Mouse (Mus musculus): ENCODE data around the gene Top3a. TPM values are rescaled to one million over a fixed set of nuclear protein-coding genes. Genes with fewer than 3 reads are reported as not detected.

The Top3a gene
- polyA plus RNA-seq, 1 experiment, result 20.4 TPM

GRCm38 (mm10) chr11:60697561-60697960, 79.6 kb downstream of the Top3a start:
- TF ChIP-seq CTCF (IDR thresholded peaks at IDR 0.05; ENCODE audit: low read depth, low read length) (no peak), POLR2A (IDR thresholded peaks at IDR 0.05; ENCODE audit: insufficient read depth, low read length) (no peak), EP300 (IDR thresholded peaks at IDR 0.05; ENCODE audit: insufficient read depth, low read depth, low read length) (no peak)
- no peak overlapping the region for H3K4me3 ChIP-seq (ENCODE audit: low read depth, low read length)
- peaks cover 4% of the 10 kb centered on the region for H3K4me1 ChIP-seq (ENCODE audit: control insufficient read depth, insufficient read depth, low read length)
- no peak overlapping the region for H3K27ac ChIP-seq (ENCODE audit: insufficient read depth, low read length)
- no peak overlapping the region for H3K9ac ChIP-seq (ENCODE audit: low read depth, poor library complexity, severe bottlenecking)
- H3K36me3 ChIP-seq (ENCODE audit: control insufficient read depth, insufficient read depth, low read length, poor library complexity, severe bottlenecking), result no peaks in the 10 kb centered on the region
- no peaks in the 10 kb centered on the region for H3K9me3 ChIP-seq (replicated peaks; ENCODE audit: control insufficient read depth, insufficient read depth, low read length, poor library complexity, severe bottlenecking)
- H3K27me3 ChIP-seq (ENCODE audit: control insufficient read depth, insufficient read depth, low read length, poor library complexity, severe bottlenecking), result no peaks in the 10 kb centered on the region

- Histone ChIP-seq H3K27ac (ENCODE audit: insufficient read depth, low read length) (no peak overlapping the region), H3K4me1 (ENCODE audit: control insufficient read depth, insufficient read depth, low read length) (peaks cover 4% of the 10 kb centered on the region), H3K9ac (ENCODE audit: low read depth, poor library complexity, severe bottlenecking) (no peak overlapping the region), H3K4me3 (ENCODE audit: low read depth, low read length) (no peak overlapping the region), H3K27me3 (ENCODE audit: control insufficient read depth, insufficient read depth, low read length, poor library complexity, severe bottlenecking) (no peaks in the 10 kb centered on the region), H3K9me3 (replicated peaks; ENCODE audit: control insufficient read depth, insufficient read depth, low read length, poor library complexity, severe bottlenecking) (no peaks in the 10 kb centered on the region), H3K36me3 (ENCODE audit: control insufficient read depth, insufficient read depth, low read length, poor library complexity, severe bottlenecking) (no peaks in the 10 kb centered on the region)
- TF ChIP-seq POLR2A (IDR thresholded peaks at IDR 0.05; ENCODE audit: insufficient read depth, low read length), result no peak
- no peak for TF ChIP-seq EP300 (IDR thresholded peaks at IDR 0.05; ENCODE audit: insufficient read depth, low read depth, low read length)
- no peak for TF ChIP-seq CTCF (IDR thresholded peaks at IDR 0.05; ENCODE audit: low read depth, low read length)
These were observed 81.0 kb downstream of the Top3a start for GRCm38 (mm10) chr11:60696165-60696564.

Other genes with a start within 250 kb of the Top3a start
- 46.6 and 52.1 TPM in 2 replicates for gene Alkbh5, start 241.0 kb downstream of the Top3a start, polyA plus RNA-seq (2011; ENCODE audit: insufficient read depth, insufficient read length, low read depth, missing spikeins)
- 28.7 and 28.9 TPM in 2 replicates for gene Llgl1, start 77.6 kb downstream of the Top3a start, polyA plus RNA-seq (2011; ENCODE audit: insufficient read depth, insufficient read length, low read depth, missing spikeins)
- 49.0 and 52.5 TPM in 2 replicates for gene Flii, start 50.1 kb downstream of the Top3a start, polyA plus RNA-seq (2011; ENCODE audit: insufficient read depth, insufficient read length, low read depth, missing spikeins)
- gene Mief2, start 49.0 kb downstream of the Top3a start, polyA plus RNA-seq (2011; ENCODE audit: insufficient read depth, insufficient read length, low read depth, missing spikeins), result 7.1 and 9.4 TPM in 2 replicates
- 18.4 and 20.0 TPM in 2 replicates for gene Smcr8, start 159 bp upstream of the Top3a start, polyA plus RNA-seq (2011; ENCODE audit: insufficient read depth, insufficient read length, low read depth, missing spikeins)
- gene Shmt1, start 34.4 kb upstream of the Top3a start, polyA plus RNA-seq (2011; ENCODE audit: insufficient read depth, insufficient read length, low read depth, missing spikeins), result 99.2 and 113 TPM in 2 replicates
- gene Dhrs7b, start 53.3 kb upstream of the Top3a start, polyA plus RNA-seq (2011; ENCODE audit: insufficient read depth, insufficient read length, low read depth, missing spikeins), result 20.9 and 24.0 TPM in 2 replicates
- 46.6 and 54.0 TPM in 2 replicates for gene Tmem11, start 101.9 kb upstream of the Top3a start, polyA plus RNA-seq (2011; ENCODE audit: insufficient read depth, insufficient read length, low read depth, missing spikeins)
- gene Natd1, start 137.4 kb upstream of the Top3a start, polyA plus RNA-seq (2011; ENCODE audit: insufficient read depth, insufficient read length, low read depth, missing spikeins), result 20.5 and 21.6 TPM in 2 replicates
- 22.5 and 26.1 TPM in 2 replicates for gene Map2k3, start 154.7 kb upstream of the Top3a start, polyA plus RNA-seq (2011; ENCODE audit: insufficient read depth, insufficient read length, low read depth, missing spikeins)
- 1.1 and 1.5 TPM in 2 replicates for gene Kcnj12, start 245.2 kb upstream of the Top3a start, polyA plus RNA-seq (2011; ENCODE audit: insufficient read depth, insufficient read length, low read depth, missing spikeins)

Data from ES-Bruce4 (cell line).